Mouse (Mus musculus) CH12.LX (cell line): ENCODE results near the gene Hibch. TPM values are rescaled to one million over a fixed set of nuclear protein-coding genes. Genes with fewer than 3 reads are reported as not detected.
A peak's percentile ranks its signal among the peaks of the same experiment; 100 is the strongest.

Experiments used
- DNase-seq: peaks from one replicate; pipeline ENCODE4 v3.0.0-alpha.2; 2013; ENCODE audit errors: extremely low read depth
- H3K27ac ChIP-seq: 2 replicates; pipeline ENCODE4 v1.5.1; 2012; ENCODE audit warnings: low read depth, mild to moderate bottlenecking, control low read depth, moderate library complexity; ENCODE audit not compliant: insufficient read depth
- H3K27me3 ChIP-seq: replicated peaks from 2 replicates; pipeline ENCODE3; 2012; ENCODE audit warnings: inconsistent platforms
- H3K36me3 ChIP-seq, 2 experiments: replicated peaks in 1 of 2; 2 replicates each; pipeline versions ENCODE3 to v1.6.1; 2012; ENCODE audit warnings: inconsistent platforms in 1 of 2, low read length in 1 of 2, mild to moderate bottlenecking in 1 of 2, mixed read lengths in 1 of 2, moderate library complexity in 1 of 2; ENCODE audit not compliant: control insufficient read depth in 1 of 2, insufficient read depth in 1 of 2
- H3K4me1 ChIP-seq, 2 experiments: 2 replicates each; pipeline ENCODE4 v1.6.1; 2012; ENCODE audit warnings: inconsistent platforms in 1 of 2, moderate library complexity in 1 of 2; ENCODE audit not compliant: insufficient read depth in 2 of 2, control insufficient read depth in 1 of 2
- H3K4me2 ChIP-seq: 2 replicates; pipeline ENCODE4 v1.6.1; 2012; ENCODE audit warnings: low read depth, mild to moderate bottlenecking, control low read depth; ENCODE audit not compliant: poor library complexity, insufficient read depth, severe bottlenecking
- H3K4me3 ChIP-seq, 3 experiments: fragments of 150-350 bp in 1 of 3; sonication (generic) in 1 of 3; replicated peaks in 1 of 3; 2 replicates each; pipeline versions ENCODE3 to v1.5.1; 2011 to 2012; ENCODE audit warnings: low read depth in 2 of 3, low read length in 2 of 3, mild to moderate bottlenecking in 2 of 3, moderate library complexity in 2 of 3, control low read depth in 1 of 3, improper control_type of control experiment in 1 of 3, inconsistent platforms in 1 of 3, mixed read lengths in 1 of 3; ENCODE audit not compliant: poor library complexity in 1 of 3
- H3K79me2 ChIP-seq: replicated peaks from 2 replicates; pipeline ENCODE4 v1.6.1; 2012; ENCODE audit warnings: mild to moderate bottlenecking, moderate library complexity; ENCODE audit not compliant: control insufficient read depth, poor library complexity, insufficient read depth, severe bottlenecking; ENCODE audit errors: extremely low read depth
- H3K9ac ChIP-seq: 2 replicates; pipeline ENCODE4 v1.6.1; 2012; ENCODE audit warnings: low read depth, mild to moderate bottlenecking, control low read depth, moderate library complexity; ENCODE audit not compliant: insufficient read depth
- H3K9me3 ChIP-seq: replicated peaks from 2 replicates; pipeline ENCODE3; 2012; ENCODE audit warnings: low read length, inconsistent platforms, mixed read lengths
- BHLHE40 ChIP-seq: IDR thresholded peaks from 2 replicates; pipeline ENCODE4 v1.6.1; 2011; ENCODE audit warnings: mild to moderate bottlenecking, low read depth, low read length, improper control_type of control experiment
- EP300 ChIP-seq: IDR thresholded peaks from 2 replicates; pipeline ENCODE4 v1.6.1; 2011; ENCODE audit warnings: low read length, improper control_type of control experiment
- ETS1 ChIP-seq: conservative IDR thresholded peaks from 2 replicates; pipeline ENCODE4 v1.6.1; 2012; ENCODE audit warnings: low read depth, mild to moderate bottlenecking, inconsistent platforms, low read length, improper control_type of control experiment, moderate library complexity
- GABPA ChIP-seq: IDR thresholded peaks from 2 replicates; pipeline ENCODE4 v1.6.1; 2012; ENCODE audit warnings: low read depth, low read length, improper control_type of control experiment, inconsistent platforms; ENCODE audit not compliant: insufficient replicate concordance
- HCFC1 ChIP-seq: IDR thresholded peaks from 2 replicates; pipeline ENCODE4 v1.6.1; 2012; ENCODE audit warnings: low read depth, mild to moderate bottlenecking, inconsistent platforms, low read length, improper control_type of control experiment
- IRF4 ChIP-seq: IDR thresholded peaks from 2 replicates; pipeline ENCODE4 v1.6.1; 2014; ENCODE audit warnings: low read depth, mild to moderate bottlenecking, inconsistent platforms, low read length, improper control_type of control experiment
- JUN ChIP-seq: IDR thresholded peaks from 2 replicates; pipeline ENCODE4 v1.6.1; 2011; ENCODE audit warnings: low read depth, mild to moderate bottlenecking, low read length, improper control_type of control experiment, moderate library complexity; ENCODE audit not compliant: insufficient read depth
- MAFK ChIP-seq: IDR thresholded peaks from 2 replicates; pipeline ENCODE4 v1.6.1; 2011; ENCODE audit warnings: low read length, improper control_type of control experiment; ENCODE audit not compliant: insufficient replicate concordance
- MAX ChIP-seq: IDR thresholded peaks from 2 replicates; pipeline ENCODE4 v1.6.1; 2011; ENCODE audit warnings: low read length, improper control_type of control experiment
- MEF2A ChIP-seq: IDR thresholded peaks from 2 replicates; pipeline ENCODE4 v1.6.1; 2014; ENCODE audit warnings: low read depth, mild to moderate bottlenecking, inconsistent platforms, low read length, improper control_type of control experiment, borderline replicate concordance
- MXI1 ChIP-seq: IDR thresholded peaks from 2 replicates; pipeline ENCODE4 v1.6.1; 2011; ENCODE audit warnings: mild to moderate bottlenecking, low read depth, low read length, improper control_type of control experiment
- MYC ChIP-seq: IDR thresholded peaks from 2 replicates; pipeline ENCODE4 v1.6.1; 2011; ENCODE audit warnings: low read depth, mild to moderate bottlenecking, improper control_type of control experiment, low read length
- PAX5 ChIP-seq: IDR thresholded peaks from 2 replicates; pipeline ENCODE4 v1.6.1; 2012; ENCODE audit warnings: low read length, inconsistent platforms, mixed read lengths
- POLR2AphosphoS2 ChIP-seq: IDR thresholded peaks from 2 replicates; pipeline ENCODE4 v1.6.1; 2011; ENCODE audit warnings: low read depth, low read length, improper control_type of control experiment
- RAD21 ChIP-seq: IDR thresholded peaks from 2 replicates; pipeline ENCODE4 v1.6.1; 2011; ENCODE audit warnings: low read depth, mild to moderate bottlenecking, low read length, improper control_type of control experiment, moderate library complexity
- RCOR1 ChIP-seq: conservative IDR thresholded peaks from 2 replicates; pipeline ENCODE4 v1.6.1; 2012; ENCODE audit warnings: low read depth, mild to moderate bottlenecking, inconsistent platforms, low read length, improper control_type of control experiment
- SIN3A ChIP-seq: IDR thresholded peaks from 2 replicates; pipeline ENCODE4 v1.6.1; 2012; ENCODE audit warnings: low read length, improper control_type of control experiment, inconsistent platforms
- TCF12 ChIP-seq: IDR thresholded peaks from 2 replicates; pipeline ENCODE4 v1.6.1; 2014; ENCODE audit warnings: low read depth, mild to moderate bottlenecking, inconsistent platforms, low read length, improper control_type of control experiment
- UBTF ChIP-seq: IDR thresholded peaks from 2 replicates; pipeline ENCODE4 v1.6.1; 2012; ENCODE audit warnings: low read depth, mild to moderate bottlenecking, inconsistent platforms, low read length, improper control_type of control experiment, moderate library complexity
- USF1 ChIP-seq: IDR thresholded peaks from 2 replicates; pipeline ENCODE4 v1.6.1; 2014; ENCODE audit warnings: low read depth, mild to moderate bottlenecking, inconsistent platforms, low read length, improper control_type of control experiment
- USF2 ChIP-seq: conservative IDR thresholded peaks from 2 replicates; pipeline ENCODE4 v1.6.1; 2011; ENCODE audit warnings: low read depth, low read length, improper control_type of control experiment
- ZC3H11A ChIP-seq: IDR thresholded peaks from 2 replicates; pipeline ENCODE4 v1.6.1; 2012; ENCODE audit warnings: low read depth, mild to moderate bottlenecking, inconsistent platforms, low read length, improper control_type of control experiment
- ZKSCAN1 ChIP-seq: IDR thresholded peaks from 2 replicates; pipeline ENCODE4 v1.6.1; 2012; ENCODE audit warnings: low read depth, inconsistent platforms, low read length, improper control_type of control experiment, borderline replicate concordance
- ZMIZ1 ChIP-seq: IDR thresholded peaks from 2 replicates; pipeline ENCODE4 v1.6.1; 2012; ENCODE audit warnings: low read depth, mild to moderate bottlenecking, inconsistent platforms, low read length, improper control_type of control experiment
- dilution Hi-C: fragments of 300-500 bp; cut with MboI; formaldehyde crosslinking; loops from 2 replicates; pipeline ENCODE4 v1.14.3; 2020; ENCODE audit warnings: low sequenced_read_pairs; ENCODE audit not compliant: extremely low pct_unique_long_range_greater_than_20kb, extremely low pct_ligation_motif_present
- in situ Hi-C: fragments of 300-500 bp; cut with MboI; formaldehyde crosslinking; loops from 3 replicates; pipeline ENCODE4 v1.14.3; 2019; ENCODE audit warnings: low sequenced_read_pairs, low pct_ligation_motif_present, low pct_unique_long_range_greater_than_20kb, mixed read lengths
- polyA plus RNA-seq: library from polyadenylated mRNA; unstranded; fragments of >175 nt; gene quantifications from 2 replicates; pipeline ENCODE4 v1.2.1, GENCODE M21; 2012; ENCODE audit warnings: low read depth; ENCODE audit not compliant: insufficient read length
- total RNA-seq, 2 experiments: library from RNA; depleted of rRNA; stranded (reverse); fragments of 300-350 nt in 1 of 2; fragments of >200 nt in 1 of 2; gene quantifications; 2 replicates each; pipeline ENCODE4 v1.2.3; 2012 to 2014

Hibch gene
- total and polyA plus RNA-seq, 3 experiments, result 17.1 to 32.3 (median 20.6) TPM

DNA sequence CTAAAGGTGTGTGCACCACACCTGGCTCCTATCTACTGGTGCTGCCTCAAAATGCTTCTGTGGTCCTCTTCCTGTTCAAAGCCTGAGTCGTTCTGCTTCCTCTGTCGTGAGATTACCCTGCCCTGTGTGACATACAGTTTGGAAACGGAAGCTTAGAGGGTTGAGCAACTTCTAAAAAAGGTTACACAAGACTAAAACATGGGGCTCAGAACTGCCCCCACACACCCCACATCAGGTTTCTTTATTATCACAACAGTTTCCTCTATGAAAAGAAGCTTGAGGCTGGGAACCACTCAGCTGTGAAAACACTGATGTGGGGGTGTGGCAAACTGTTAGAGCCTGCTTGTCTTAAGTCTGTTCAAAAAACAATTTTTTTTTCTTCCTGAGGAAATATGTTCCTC is 44.4 kb upstream of the Hibch start (continued):
- TF ChIP-seq RAD21 (no peak), BHLHE40 (peak; percentile 69), MYC (0 out of 2 replicates have a peak, but pooled peaks have one; percentile 43), UBTF (no peak), MXI1 (no peak), MAFK (no peak), IRF4 (peak; percentile 58; the same call in 1 of the 2 replicates), HCFC1 (peak; percentile 49), USF2 (no peak), MEF2A (peak; percentile 73), PAX5 (no peak), ZMIZ1 (no peak), ETS1 (peak; percentile 80), ZKSCAN1 (no peak), TCF12 (no peak; the same call in 1 of the 2 replicates), JUN (no peak), POLR2AphosphoS2 (no peak)

DNA sequence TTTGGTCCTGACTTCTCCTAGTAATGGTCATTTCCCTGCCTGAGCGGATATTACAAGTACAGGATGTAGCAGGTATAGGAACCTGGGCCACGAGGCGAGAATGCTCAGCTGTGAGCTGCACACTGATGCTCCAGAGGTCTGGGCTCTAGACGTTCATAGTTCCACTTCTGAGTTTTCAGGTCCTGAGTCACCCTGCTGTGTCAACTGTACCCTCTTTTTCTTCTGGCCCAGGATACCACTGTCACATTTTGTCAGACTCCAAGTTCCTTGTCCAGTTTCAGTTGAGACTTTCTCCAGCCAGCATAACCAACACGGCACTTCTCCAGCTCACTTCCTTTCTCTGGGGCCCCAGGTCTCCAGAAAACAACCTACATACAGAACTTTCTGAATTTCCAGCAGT is 43.1 kb upstream of the Hibch start:
- Histone ChIP-seq H3K4me1 (peaks cover 17 to 72% of the 10 kb centered on the region in 2 experiments), H3K27ac (peak overlapping the region; percentile 40; the same call in 1 of the 2 replicates), H3K4me2 (peak overlapping the region; percentile 74), H3K36me3 (no peaks in the 10 kb centered on the region), H3K27me3 (no peaks in the 10 kb centered on the region), H3K9ac (0 out of 2 replicates have a peak overlapping the region, but pooled peaks have one; percentile 14), H3K9me3 (no peaks in the 10 kb centered on the region), H3K79me2 (no peaks in the 10 kb centered on the region), H3K4me3 (no peak overlapping the region)
- TF ChIP-seq MEF2A, result peak; percentile 42; the same call in 1 of the 2 replicates
- TF ChIP-seq EP300, result peak; percentile 34; the same call in 1 of the 2 replicates
- peak; percentile 30; the same call in 1 of the 2 replicates for TF ChIP-seq BHLHE40
- 0 out of 2 replicates have a peak, but pooled peaks have one; percentile 14 for TF ChIP-seq MXI1
- no peak; the same call in 1 of the 2 replicates for TF ChIP-seq SIN3A
- TF ChIP-seq MAX, result peak; percentile 40; the same call in 1 of the 2 replicates
- no peak for TF ChIP-seq ZC3H11A
- TF ChIP-seq USF1, result no peak
- 0 out of 2 replicates have a peak, but pooled peaks have one; percentile 28 for TF ChIP-seq TCF12
- TF ChIP-seq IRF4, result peak; percentile 14; the same call in 1 of the 2 replicates
- TF ChIP-seq GABPA, result no peak
- 0 out of 2 replicates have a peak, but pooled peaks have one; percentile 28 for TF ChIP-seq ETS1
- 0 out of 2 replicates have a peak, but pooled peaks have one; percentile 21 for TF ChIP-seq RCOR1
- no peak for TF ChIP-seq UBTF
- dilution Hi-C loops (no loop called here), in situ Hi-C loops (no loop called here)
- DNase-seq, result peak; percentile 24
